Mouse (Mus musculus): ENCODE results near the gene Gpr156. TPM values are rescaled to one million over a fixed set of nuclear protein-coding genes. Genes with fewer than 3 reads are reported as not detected.

The Gpr156 gene
- polyA plus RNA-seq, 1 experiment from 2014 or later = 0.04 TPM

DNA sequence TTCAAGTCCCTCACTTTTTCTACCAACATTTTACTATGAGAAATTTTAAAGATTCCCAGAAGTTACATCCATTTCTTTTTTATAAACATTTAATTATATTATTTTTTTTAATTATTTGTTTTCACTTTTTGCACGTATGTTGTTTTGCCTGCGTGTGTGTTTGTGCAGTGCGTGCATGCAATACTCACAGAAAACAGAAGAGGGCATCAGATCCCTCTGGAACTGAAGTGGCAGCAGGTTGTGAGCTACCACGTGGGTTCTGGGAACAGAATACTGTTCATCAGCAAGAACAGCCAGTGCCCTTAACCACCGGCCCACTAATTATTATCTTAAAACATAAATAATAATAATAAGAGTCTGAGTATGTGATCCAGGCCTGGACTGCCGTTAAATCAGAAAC is 2.7 kb downstream of the Gpr156 start:
- peak; percentile 48 for TF ChIP-seq CTCF (IDR thresholded peaks at IDR 0.05)
- ATAC-seq (no peak), DNase-seq (ENCODE audit: low read depth, low spot score) (no peak)
- in situ Hi-C loops (cut with MboI; ENCODE audit: low pct_unique_long_range_greater_than_20kb) = no loop called here
- no peaks in the 10 kb centered on the region for H3K27me3 ChIP-seq
- CTCF ChIA-PET = no interaction called here
- POLR2A ChIA-PET = interaction anchor here (0.6 to 1.3 kb wide), 2 partner anchors 13 to 99 kb away, joined by 3 to 6 read pairs; no protein-coding TSS in a partner anchor

DNA sequence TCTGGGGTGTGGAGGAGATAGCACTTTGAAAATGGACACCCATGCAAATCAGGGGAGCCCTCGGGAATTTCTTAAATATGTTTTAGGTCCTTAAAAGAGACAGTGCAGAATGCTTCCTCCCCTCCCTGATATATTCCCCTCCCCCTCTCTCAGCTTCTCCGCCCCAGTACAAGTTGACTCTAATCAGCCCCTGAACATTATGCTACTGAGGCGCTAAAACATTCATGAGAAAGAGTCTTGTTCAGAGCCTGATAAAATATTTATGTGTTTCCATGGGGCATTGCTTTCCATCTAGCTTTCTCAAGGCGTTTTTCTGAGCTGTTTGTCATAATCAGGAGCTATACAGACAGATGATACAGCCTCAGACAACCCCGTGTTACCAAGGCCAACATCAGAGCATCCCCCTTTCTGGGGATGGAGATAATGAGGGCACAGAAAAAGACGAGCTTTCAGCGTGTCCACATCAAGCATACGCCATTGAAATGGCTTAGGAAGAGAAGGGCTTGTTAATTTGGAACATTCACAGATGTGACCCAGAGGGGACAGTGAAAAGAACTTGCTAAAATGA is 4.6 kb downstream of the Gpr156 start:
- in situ Hi-C loops (cut with MboI; ENCODE audit: low pct_unique_long_range_greater_than_20kb) = no loop called here
- ATAC-seq (no peak), DNase-seq (ENCODE audit: low read depth, low spot score) (no peak)
- no peaks in the 10 kb centered on the region for H3K27me3 ChIP-seq
- TF ChIP-seq CTCF (IDR thresholded peaks at IDR 0.05) = no peak
- CTCF ChIA-PET = interaction anchor here (1.4 to 1.6 kb wide), 2 partner anchors 8 to 10 kb away, joined by 3 to 5 read pairs; no protein-coding TSS in a partner anchor
- POLR2A ChIA-PET = no interaction called here

DNA sequence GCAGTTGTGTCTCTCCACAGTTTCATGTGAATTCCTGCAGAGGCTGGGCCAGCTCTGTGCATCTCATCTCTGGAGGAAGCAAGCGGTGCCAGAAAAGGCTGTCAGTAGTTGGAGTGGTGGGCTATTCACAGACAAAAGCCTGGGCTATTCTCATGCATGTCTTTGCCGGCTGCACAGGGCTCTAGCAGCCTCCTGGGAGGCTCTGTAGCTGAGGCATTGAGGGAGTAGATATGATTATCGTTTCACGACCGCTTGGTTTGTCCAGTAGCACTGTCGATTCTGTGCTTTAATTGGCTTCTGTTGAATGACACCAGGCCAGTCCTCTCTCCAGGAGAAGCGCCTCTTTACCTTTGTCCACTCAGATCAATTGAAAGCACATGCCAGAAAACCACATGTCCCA is 9.8 kb downstream of the Gpr156 start:
- no peak for DNase-seq (ENCODE audit: low read depth, low spot score)

DNA sequence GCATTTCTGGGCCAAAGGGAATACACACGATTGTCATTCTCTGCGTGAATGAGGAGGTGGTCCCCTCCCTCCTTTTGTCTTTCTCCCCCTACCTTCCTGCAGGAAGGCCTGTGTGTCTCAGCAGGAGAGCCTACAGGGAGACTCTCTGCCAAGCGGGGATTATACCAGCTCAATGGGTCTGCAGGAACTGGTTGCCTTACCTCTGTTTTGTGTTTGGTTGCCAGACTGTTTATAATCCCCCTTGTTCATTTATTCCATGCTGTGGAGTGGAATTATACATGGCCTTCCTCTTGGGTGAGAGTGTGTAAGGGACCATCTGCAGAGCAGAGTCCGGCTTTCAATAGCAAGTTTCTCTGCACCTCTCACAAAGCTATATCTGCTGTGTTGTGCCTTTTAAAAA is 10.8 kb downstream of the Gpr156 start:
- H3K27me3 ChIP-seq = no peaks in the 10 kb centered on the region
- TF ChIP-seq CTCF (IDR thresholded peaks at IDR 0.05) = no peak
- POLR2A ChIA-PET = interaction anchor here (0.6 kb wide), 1 partner anchor 147 kb away, joined by 3 read pairs; no protein-coding TSS in a partner anchor
- in situ Hi-C loops (cut with MboI; ENCODE audit: low pct_unique_long_range_greater_than_20kb) = loop anchor here (25.0 kb wide), 1 partner anchor 640 kb away; no protein-coding TSS in a partner anchor
- ATAC-seq (no peak), DNase-seq (ENCODE audit: low read depth, low spot score) (no peak)
- CTCF ChIA-PET = interaction anchor here (1.1 to 1.6 kb wide), 3 partner anchors 11 to 20 kb away, joined by 3 to 6 read pairs (median 4); no protein-coding TSS in a partner anchor

More for the DNA sequence above, 9.8 kb downstream of the Gpr156 start:
- ChIA-PET POLR2A (no interaction called here), CTCF (interaction anchor here (1.4 to 1.6 kb wide), 2 partner anchors 12 to 21 kb away, joined by 3 to 6 read pairs; no protein-coding TSS in a partner anchor)
- no peak for TF ChIP-seq CTCF (IDR thresholded peaks at IDR 0.05)
- no peaks in the 10 kb centered on the region for H3K27me3 ChIP-seq
- in situ Hi-C loops (cut with MboI; ENCODE audit: low pct_unique_long_range_greater_than_20kb) = loop anchor here (25.0 kb wide), 1 partner anchor 639 kb away; no protein-coding TSS in a partner anchor
- no peak for ATAC-seq

DNA sequence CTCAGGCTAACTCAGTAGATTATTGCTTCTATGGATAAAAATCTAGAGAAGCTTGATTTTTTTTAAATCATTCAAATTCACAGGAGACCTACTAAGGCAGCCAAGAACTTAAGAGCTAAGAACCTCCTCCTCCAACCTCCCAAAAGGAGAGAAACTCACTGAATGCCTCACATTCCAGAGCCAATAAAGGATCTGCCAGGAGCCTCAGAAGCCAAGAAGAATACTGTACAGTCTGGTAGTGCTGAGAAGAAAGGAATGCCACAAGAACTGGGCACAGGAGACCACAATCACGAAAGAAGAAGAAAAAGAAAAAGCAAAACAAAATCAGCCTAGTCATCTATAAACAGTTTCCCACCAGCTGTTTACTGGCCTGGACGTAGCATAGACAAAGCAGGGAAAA is 12.7 kb downstream of the Gpr156 start:
- ATAC-seq (peak; percentile 78), DNase-seq (ENCODE audit: low read depth, low spot score) (no peak)
- no peaks in the 10 kb centered on the region for H3K27me3 ChIP-seq
- in situ Hi-C loops (cut with MboI; ENCODE audit: low pct_unique_long_range_greater_than_20kb) = loop anchor here (25.0 kb wide), 1 partner anchor 642 kb away; no protein-coding TSS in a partner anchor
- POLR2A ChIA-PET = no interaction called here
- TF ChIP-seq CTCF (IDR thresholded peaks at IDR 0.05) = no peak
- CTCF ChIA-PET = interaction anchor here (1.0 to 1.8 kb wide), 3 partner anchors 8 to 268 kb away, joined by 3 to 5 read pairs (median 3); no protein-coding TSS in a partner anchor

DNA sequence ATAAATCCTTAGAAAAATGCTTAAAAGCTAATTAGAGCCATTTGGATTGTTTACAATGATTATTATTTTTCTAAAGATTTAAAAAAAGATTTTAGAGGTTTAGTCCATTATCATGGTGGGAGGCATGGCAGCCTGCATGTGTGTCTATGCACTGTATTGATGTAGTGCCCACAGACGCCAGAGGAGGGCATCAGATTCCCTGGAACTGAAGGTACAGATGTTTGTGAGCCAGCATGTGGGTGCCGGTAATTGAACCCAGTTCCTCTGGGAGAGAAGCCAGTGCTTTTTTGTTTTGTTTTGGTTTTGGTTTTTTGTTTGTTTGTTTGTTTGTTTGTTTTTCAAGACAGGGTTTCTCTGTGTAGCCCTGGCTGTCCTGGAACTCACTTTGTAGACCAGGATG is 13.3 kb downstream of the Gpr156 start:
- CTCF ChIA-PET = interaction anchor here (1.8 kb wide), 1 partner anchor 9 kb away, joined by 5 read pairs; no protein-coding TSS in a partner anchor
- peak; percentile 20 for TF ChIP-seq CTCF (IDR thresholded peaks at IDR 0.05)
- POLR2A ChIA-PET = no interaction called here
- DNase-seq (ENCODE audit: low read depth, low spot score) (no peak), ATAC-seq (no peak)
- in situ Hi-C loops (cut with MboI; ENCODE audit: low pct_unique_long_range_greater_than_20kb) = loop anchor here (25.0 kb wide), 1 partner anchor 642 kb away; no protein-coding TSS in a partner anchor
- H3K27me3 ChIP-seq = no peaks in the 10 kb centered on the region

DNA sequence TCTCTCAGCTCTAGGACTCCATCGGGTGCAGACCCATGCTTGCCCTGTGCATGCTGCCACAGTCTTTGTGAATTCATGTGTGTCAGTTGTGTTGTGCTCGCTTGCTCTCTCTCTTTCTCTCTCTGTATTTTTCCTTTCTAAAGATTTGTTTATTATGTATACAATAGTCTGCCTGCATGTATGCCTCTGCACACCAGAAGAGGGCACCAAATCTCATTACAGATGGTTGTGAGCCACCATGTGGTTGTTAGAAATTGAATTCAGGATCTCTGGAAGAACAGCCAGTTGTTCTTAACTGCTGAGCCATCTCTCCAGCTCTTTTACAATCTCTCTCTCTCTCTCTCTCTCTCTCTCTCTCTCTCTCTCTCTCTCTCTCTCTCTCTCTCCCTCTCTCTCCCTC is 18.6 kb downstream of the Gpr156 start:
- TF ChIP-seq CTCF (IDR thresholded peaks at IDR 0.05) = peak; percentile 36
- CTCF ChIA-PET = interaction anchor here (1.3 kb wide), 1 partner anchor 13 kb away, joined by 3 read pairs; no protein-coding TSS in a partner anchor
- ATAC-seq = no peak
- no peak for DNase-seq (ENCODE audit: low read depth, low spot score)
- in situ Hi-C loops (cut with MboI; ENCODE audit: low pct_unique_long_range_greater_than_20kb) = loop anchor here (25.0 kb wide), 1 partner anchor 648 kb away; no protein-coding TSS in a partner anchor
- H3K27me3 ChIP-seq = no peaks in the 10 kb centered on the region
- POLR2A ChIA-PET = no interaction called here

DNA sequence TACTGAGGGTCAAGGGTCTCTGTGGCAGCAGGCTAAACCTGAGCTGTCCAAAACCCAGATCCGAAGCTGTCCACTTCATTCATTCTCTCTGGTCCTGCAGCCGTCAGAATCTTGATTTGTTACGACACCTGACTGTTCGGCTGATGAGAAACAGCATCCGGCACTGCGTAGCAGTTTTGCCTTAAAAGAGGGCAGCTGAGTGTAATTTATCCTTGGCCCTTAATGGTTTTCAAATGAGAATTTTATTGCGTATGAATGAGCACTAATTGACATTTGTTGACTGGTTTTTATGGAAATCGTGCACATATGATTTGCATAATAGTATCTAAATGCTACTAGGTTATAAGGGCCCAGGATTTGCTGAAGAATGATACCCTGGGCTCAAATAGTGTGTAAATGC is 21.0 kb downstream of the Gpr156 start:
- ChIA-PET CTCF (interaction anchor here (0.9 kb wide), 1 partner anchor 11 kb away, joined by 3 read pairs; no protein-coding TSS in a partner anchor), POLR2A (interaction anchor here (0.9 kb wide), 1 partner anchor 59 kb away, joined by 3 read pairs; no protein-coding TSS in a partner anchor)
- no peaks in the 10 kb centered on the region for H3K27me3 ChIP-seq
- ATAC-seq (no peak), DNase-seq (ENCODE audit: low read depth, low spot score) (no peak)
- in situ Hi-C loops (cut with MboI; ENCODE audit: low pct_unique_long_range_greater_than_20kb) = loop anchor here (25.0 kb wide), 1 partner anchor 650 kb away; no protein-coding TSS in a partner anchor
- TF ChIP-seq CTCF (IDR thresholded peaks at IDR 0.05) = no peak

DNA sequence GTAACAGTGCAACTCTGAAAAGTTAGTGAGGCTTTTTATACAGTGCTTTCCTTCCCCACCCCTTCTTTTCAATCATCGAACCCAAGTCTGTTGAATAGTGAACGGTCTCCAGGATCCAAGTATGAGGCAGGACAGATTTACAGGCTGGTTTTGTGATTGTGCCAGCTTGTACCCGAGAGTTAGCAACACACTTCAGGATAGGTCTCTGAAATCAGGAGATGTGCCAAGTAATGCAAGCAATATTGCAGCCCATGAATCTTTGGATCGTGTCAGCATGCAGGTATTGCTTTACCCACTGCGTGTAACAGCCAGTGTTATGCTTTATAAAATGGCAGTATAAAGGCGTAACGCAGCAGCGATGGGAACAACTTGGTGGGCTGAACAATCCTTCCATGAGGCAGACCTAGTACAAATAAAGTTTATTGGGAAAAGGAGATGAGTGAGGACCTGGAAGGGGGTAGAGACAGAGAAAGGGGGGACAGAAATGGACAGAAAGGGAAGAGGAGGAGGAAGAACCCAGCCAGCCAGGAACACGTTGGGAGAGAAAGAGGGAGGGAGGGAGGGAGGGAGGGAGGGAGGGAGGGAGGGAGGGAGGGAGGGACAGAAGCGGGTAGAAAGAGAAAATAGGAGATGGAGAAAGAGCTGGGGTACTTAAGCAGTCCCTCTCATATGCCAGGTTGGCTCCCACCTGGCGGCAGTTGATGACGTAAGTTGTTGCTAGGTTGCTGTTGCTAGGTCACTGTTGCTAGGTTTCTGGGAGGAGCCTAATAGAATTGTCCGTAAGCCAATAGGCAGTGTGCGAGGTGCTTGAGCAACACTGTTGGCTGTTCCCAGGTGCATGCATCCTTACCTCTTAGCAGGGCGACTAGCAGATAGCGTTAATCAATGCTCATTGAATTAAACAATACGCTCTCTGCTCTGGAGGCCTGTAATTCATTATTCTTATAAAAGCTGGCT is 22.1 kb downstream of the Gpr156 start:
- CTCF ChIA-PET = interaction anchor here (0.9 kb wide), 1 partner anchor 12 kb away, joined by 3 read pairs; no protein-coding TSS in a partner anchor
- no peak for TF ChIP-seq CTCF (IDR thresholded peaks at IDR 0.05)
- DNase-seq (ENCODE audit: low read depth, low spot score) = no peak
- no peaks in the 10 kb centered on the region for H3K27me3 ChIP-seq
- POLR2A ChIA-PET = interaction anchor here (0.9 kb wide), 1 partner anchor 60 kb away, joined by 3 read pairs; no protein-coding TSS in a partner anchor
- in situ Hi-C loops (cut with MboI; ENCODE audit: low pct_unique_long_range_greater_than_20kb) = loop anchor here (25.0 kb wide), 1 partner anchor 651 kb away; no protein-coding TSS in a partner anchor
- no peak for ATAC-seq
